Mouse (Mus musculus): ENCODE measurements around the gene Nod1. TPM values are rescaled to one million over a fixed set of nuclear protein-coding genes. Genes with fewer than 3 reads are reported as not detected.

Gene Nod1
- polyA plus RNA-seq, 1 experiment from 2014 or later: 4.5 TPM

DNA sequence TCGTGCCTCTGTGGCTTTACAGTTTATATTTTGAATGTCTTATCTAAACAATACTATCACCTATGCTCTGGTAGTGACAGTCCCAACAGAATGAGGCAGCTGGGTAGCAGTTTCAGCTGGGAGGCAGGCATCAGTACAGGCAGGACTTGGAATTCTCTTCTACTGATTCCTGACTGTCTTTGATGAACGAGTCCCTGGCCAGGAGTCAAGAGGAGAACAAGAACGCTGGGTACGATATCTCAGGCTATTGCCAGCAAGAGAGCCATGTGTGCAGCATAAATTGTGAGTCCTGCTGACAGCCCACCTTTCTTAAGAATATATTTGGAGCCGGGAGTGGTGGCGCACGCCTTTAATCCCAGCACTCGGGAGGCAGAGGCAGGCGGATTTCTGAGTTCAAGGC is 1.9 kb downstream of the Nod1 start:
- ATAC-seq (replicated peaks; ENCODE audit: low FRiP score, low read depth) (no peak), DNase-seq (ENCODE audit: low spot score) (no peak)
- H3K27me3 ChIP-seq (ENCODE audit: insufficient read depth, low read length): no peaks in the 10 kb centered on the region
- H3K36me3 ChIP-seq (ENCODE audit: insufficient read depth, low read length): no peaks in the 10 kb centered on the region
- H3K4me1 ChIP-seq (replicated peaks; ENCODE audit: insufficient read depth, low read length): no peaks in the 10 kb centered on the region
- TF ChIP-seq CTCF (IDR thresholded peaks at IDR 0.05; ENCODE audit: low read depth): no peak
- WGBS: 69% methylated on average over 9 of the region's 9 CpGs
- no peak overlapping the region for H3K9ac ChIP-seq (ENCODE audit: low read depth, low read length)
- H3K4me2 ChIP-seq (ENCODE audit: low read length): no peak overlapping the region
- H3K9me3 ChIP-seq (replicated peaks; ENCODE audit: low read length): no peaks in the 10 kb centered on the region
- H3K27ac ChIP-seq: no peak overlapping the region
- no peak overlapping the region for H3K4me3 ChIP-seq (replicated peaks; ENCODE audit: low read depth, low read length)

DNA sequence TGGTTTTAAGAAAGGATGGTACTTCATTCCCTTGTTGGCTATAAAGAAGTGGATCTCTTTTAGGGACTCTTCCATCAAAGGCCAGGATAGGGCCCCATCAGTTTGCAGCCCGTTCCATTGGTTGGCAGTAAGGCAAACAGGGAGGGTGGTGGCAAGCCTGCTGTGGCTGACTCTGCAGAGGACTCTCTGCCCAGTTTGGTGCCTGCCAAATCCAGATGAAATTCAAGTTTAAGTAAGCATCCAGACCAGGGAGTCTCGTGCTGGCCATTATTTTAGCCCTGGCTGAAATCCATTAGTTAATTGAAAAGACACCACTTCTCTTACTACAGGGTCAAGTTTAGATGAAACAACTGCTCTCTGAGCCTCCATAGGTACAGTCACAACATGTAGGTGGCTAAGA is 2.6 kb downstream of the Nod1 start:
- H3K9me3 ChIP-seq (replicated peaks; ENCODE audit: low read length): no peaks in the 10 kb centered on the region
- WGBS: 80% methylated on average over 2 of the region's 2 CpGs

DNA sequence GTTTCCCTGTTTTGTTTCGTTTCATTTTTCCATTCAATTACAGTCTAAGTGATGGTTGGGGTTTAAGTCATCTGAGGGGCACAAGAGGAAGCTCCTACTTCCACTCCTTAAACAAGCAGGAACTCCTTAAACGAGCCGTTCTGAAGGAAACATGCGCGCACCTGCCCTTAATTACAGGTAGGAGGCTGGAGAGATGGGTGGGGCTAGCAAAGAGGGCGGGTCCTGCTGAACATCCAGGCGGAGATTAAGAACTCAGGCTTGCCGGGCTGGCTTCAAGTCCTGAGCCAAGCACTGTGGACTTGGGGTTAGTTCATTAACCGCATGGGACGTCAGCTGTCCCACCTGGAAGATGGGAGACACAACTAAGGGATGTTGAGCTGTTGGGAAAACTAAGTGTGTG is 4.8 kb downstream of the Nod1 start:
- Histone ChIP-seq H3K27me3 (ENCODE audit: insufficient read depth, low read length) (no peaks in the 10 kb centered on the region), H3K9me3 (replicated peaks; ENCODE audit: low read length) (no peaks in the 10 kb centered on the region), H3K9ac (ENCODE audit: low read depth, low read length) (no peak overlapping the region), H3K36me3 (ENCODE audit: insufficient read depth, low read length) (no peaks in the 10 kb centered on the region), H3K4me1 (replicated peaks; ENCODE audit: insufficient read depth, low read length) (no peaks in the 10 kb centered on the region), H3K27ac (no peak overlapping the region), H3K4me2 (ENCODE audit: low read length) (no peak overlapping the region), H3K4me3 (replicated peaks; ENCODE audit: low read depth, low read length) (no peak overlapping the region)
- WGBS: 34% methylated on average over 10 of the region's 10 CpGs
- ATAC-seq (replicated peaks; ENCODE audit: low FRiP score, low read depth): no peak
- no peak for TF ChIP-seq CTCF (IDR thresholded peaks at IDR 0.05; ENCODE audit: low read depth)
- no peak for DNase-seq (ENCODE audit: low spot score)

More for the DNA sequence above, 2.6 kb downstream of the Nod1 start:
- H3K4me1 ChIP-seq (replicated peaks; ENCODE audit: insufficient read depth, low read length): no peaks in the 10 kb centered on the region
- DNase-seq (ENCODE audit: low spot score) (no peak), ATAC-seq (replicated peaks; ENCODE audit: low FRiP score, low read depth) (no peak)
- H3K4me2 ChIP-seq (ENCODE audit: low read length): no peak overlapping the region
- H3K27me3 ChIP-seq (ENCODE audit: insufficient read depth, low read length): no peaks in the 10 kb centered on the region
- no peak overlapping the region for H3K4me3 ChIP-seq (replicated peaks; ENCODE audit: low read depth, low read length)
- H3K36me3 ChIP-seq (ENCODE audit: insufficient read depth, low read length): no peaks in the 10 kb centered on the region
- H3K9ac ChIP-seq (ENCODE audit: low read depth, low read length): no peak overlapping the region
- no peak overlapping the region for H3K27ac ChIP-seq
- TF ChIP-seq CTCF (IDR thresholded peaks at IDR 0.05; ENCODE audit: low read depth): no peak

DNA sequence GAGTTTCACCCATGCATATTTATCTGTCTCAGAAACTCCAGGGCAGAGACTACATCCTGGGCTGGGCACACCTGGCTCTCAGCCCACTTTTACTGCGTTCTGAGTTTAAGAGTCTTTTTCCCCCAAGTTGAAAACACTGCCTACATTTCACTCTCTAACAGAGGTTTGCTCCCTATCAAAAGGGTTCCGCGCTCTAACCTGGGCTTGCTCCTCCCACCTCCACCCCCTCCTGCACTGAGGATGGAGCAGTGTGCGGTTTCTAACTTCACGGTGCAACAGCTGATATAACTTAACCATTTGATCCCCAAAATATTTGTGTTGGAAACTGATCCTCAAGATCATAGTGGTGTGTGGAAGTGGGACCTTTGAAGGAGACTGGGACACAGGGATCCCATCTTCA is 7.2 kb downstream of the Nod1 start:
- no peaks in the 10 kb centered on the region for H3K27me3 ChIP-seq (ENCODE audit: insufficient read depth, low read length)
- H3K27ac ChIP-seq: no peak overlapping the region
- no peak overlapping the region for H3K4me3 ChIP-seq (replicated peaks; ENCODE audit: low read depth, low read length)
- no peak overlapping the region for H3K9ac ChIP-seq (ENCODE audit: low read depth, low read length)
- H3K9me3 ChIP-seq (replicated peaks; ENCODE audit: low read length): no peaks in the 10 kb centered on the region
- no peaks in the 10 kb centered on the region for H3K36me3 ChIP-seq (ENCODE audit: insufficient read depth, low read length)
- no peak overlapping the region for H3K4me2 ChIP-seq (ENCODE audit: low read length)
- 34% methylated on average over 5 of the region's 5 CpGs for WGBS
- H3K4me1 ChIP-seq (replicated peaks; ENCODE audit: insufficient read depth, low read length): no peaks in the 10 kb centered on the region
- TF ChIP-seq CTCF (IDR thresholded peaks at IDR 0.05; ENCODE audit: low read depth): no peak
- DNase-seq (ENCODE audit: low spot score) (no peak), ATAC-seq (replicated peaks; ENCODE audit: low FRiP score, low read depth) (no peak)

DNA sequence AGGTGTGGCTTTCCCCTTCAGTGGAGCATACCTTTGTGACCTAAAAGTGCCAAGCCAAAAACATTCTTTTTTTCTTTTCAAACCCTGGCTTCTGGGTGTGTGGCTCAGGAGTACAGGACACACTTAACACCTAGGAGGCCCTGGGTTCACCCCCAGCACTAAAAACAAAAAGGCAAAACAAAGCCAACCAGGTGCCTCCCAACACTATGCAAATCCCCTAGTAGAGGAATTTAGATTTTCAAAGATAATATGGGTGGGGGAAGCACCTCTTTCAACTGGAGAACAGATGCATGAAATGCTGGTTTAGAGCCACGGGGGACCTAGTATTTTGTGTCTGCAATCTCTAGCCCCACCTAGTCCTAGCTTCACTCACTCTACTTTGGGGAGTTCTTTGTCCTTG is 7.7 kb downstream of the Nod1 start:
- ATAC-seq (replicated peaks; ENCODE audit: low FRiP score, low read depth): no peak

DNA sequence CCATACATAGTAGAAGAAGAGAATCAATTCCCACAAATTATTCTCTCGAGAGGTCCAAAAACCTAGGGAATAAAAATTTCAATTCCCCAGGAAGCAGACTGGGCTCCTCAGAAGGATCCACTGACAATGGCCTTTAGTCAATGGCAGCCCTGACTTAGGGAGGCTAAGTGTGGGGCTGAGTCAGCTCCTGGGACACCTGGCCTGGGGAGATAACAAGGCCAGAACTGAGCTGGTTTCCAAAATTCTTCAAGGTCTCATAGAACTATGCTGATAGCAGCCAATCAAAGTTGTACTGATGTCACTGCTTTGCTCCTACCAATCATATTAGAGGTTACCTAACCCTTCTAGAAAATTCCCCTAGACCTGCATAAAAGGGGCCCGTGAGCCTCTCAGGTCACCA is 8.8 kb downstream of the Nod1 start:
- DNase-seq (ENCODE audit: low spot score) (no peak), ATAC-seq (replicated peaks; ENCODE audit: low FRiP score, low read depth) (no peak)
- H3K9ac ChIP-seq (ENCODE audit: low read depth, low read length): no peak overlapping the region
- 81% methylated on average over 2 of the region's 2 CpGs for WGBS
- H3K4me1 ChIP-seq (replicated peaks; ENCODE audit: insufficient read depth, low read length): no peaks in the 10 kb centered on the region
- H3K9me3 ChIP-seq (replicated peaks; ENCODE audit: low read length): no peaks in the 10 kb centered on the region
- no peak overlapping the region for H3K4me3 ChIP-seq (replicated peaks; ENCODE audit: low read depth, low read length)
- H3K27me3 ChIP-seq (ENCODE audit: insufficient read depth, low read length): no peaks in the 10 kb centered on the region
- H3K36me3 ChIP-seq (ENCODE audit: insufficient read depth, low read length): no peaks in the 10 kb centered on the region
- no peak overlapping the region for H3K27ac ChIP-seq
- TF ChIP-seq CTCF (IDR thresholded peaks at IDR 0.05; ENCODE audit: low read depth): no peak
- H3K4me2 ChIP-seq (ENCODE audit: low read length): no peak overlapping the region

More for the DNA sequence above, 7.7 kb downstream of the Nod1 start:
- H3K4me1 ChIP-seq (replicated peaks; ENCODE audit: insufficient read depth, low read length): no peaks in the 10 kb centered on the region
- no peaks in the 10 kb centered on the region for H3K27me3 ChIP-seq (ENCODE audit: insufficient read depth, low read length)
- H3K36me3 ChIP-seq (ENCODE audit: insufficient read depth, low read length): no peaks in the 10 kb centered on the region
- no peaks in the 10 kb centered on the region for H3K9me3 ChIP-seq (replicated peaks; ENCODE audit: low read length)
- 65% methylated on average over 1 of the region's 1 CpGs for WGBS
- H3K9ac ChIP-seq (ENCODE audit: low read depth, low read length): no peak overlapping the region
- DNase-seq (ENCODE audit: low spot score): no peak
- H3K27ac ChIP-seq: no peak overlapping the region
- H3K4me3 ChIP-seq (replicated peaks; ENCODE audit: low read depth, low read length): no peak overlapping the region
- TF ChIP-seq CTCF (IDR thresholded peaks at IDR 0.05; ENCODE audit: low read depth): no peak
- H3K4me2 ChIP-seq (ENCODE audit: low read length): no peak overlapping the region

DNA sequence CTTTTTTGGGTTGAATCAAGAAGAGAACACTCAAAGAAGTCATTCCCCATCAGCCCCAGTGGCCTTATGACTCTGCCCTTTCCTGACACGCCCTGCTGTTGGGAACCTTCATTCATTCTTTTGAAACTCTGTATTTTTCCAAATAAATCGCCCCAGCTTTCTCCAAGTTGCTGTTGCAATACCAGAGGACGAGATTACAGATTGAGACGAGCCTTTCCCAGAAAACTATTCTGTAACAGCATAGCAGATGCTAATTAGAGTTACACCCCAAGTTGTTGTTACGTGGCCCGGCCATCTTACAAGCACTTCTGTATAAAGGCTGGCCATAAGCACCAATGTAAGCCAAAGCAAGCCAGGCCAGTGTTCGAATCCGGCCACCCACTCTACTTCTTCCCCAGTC is 14.8 kb downstream of the Nod1 start:
- Histone ChIP-seq H3K36me3 (ENCODE audit: insufficient read depth, low read length) (no peaks in the 10 kb centered on the region), H3K4me1 (replicated peaks; ENCODE audit: insufficient read depth, low read length) (no peaks in the 10 kb centered on the region), H3K4me3 (replicated peaks; ENCODE audit: low read depth, low read length) (no peak overlapping the region), H3K4me2 (ENCODE audit: low read length) (no peak overlapping the region), H3K27ac (no peak overlapping the region), H3K27me3 (ENCODE audit: insufficient read depth, low read length) (no peaks in the 10 kb centered on the region), H3K9me3 (replicated peaks; ENCODE audit: low read length) (no peaks in the 10 kb centered on the region), H3K9ac (ENCODE audit: low read depth, low read length) (no peak overlapping the region)
- TF ChIP-seq CTCF (IDR thresholded peaks at IDR 0.05; ENCODE audit: low read depth): no peak
- 89% methylated on average over 8 of the region's 8 CpGs for WGBS
- ATAC-seq (replicated peaks; ENCODE audit: low FRiP score, low read depth): no peak
- no peak for DNase-seq (ENCODE audit: low spot score)

Measured in kidney, postnatal 0 days (tissue).